Mouse (Mus musculus): Measurements from ENCODE around the gene Itgb3. TPM values are rescaled to one million over a fixed set of nuclear protein-coding genes. Genes with fewer than 3 reads are reported as not detected.

The Itgb3 gene
- polyA plus RNA-seq, 1 experiment = 14.7 TPM

- DNase-seq = no peak
- H3K27me3 ChIP-seq (ENCODE audit: control insufficient read depth, insufficient read depth, low read length) = no peaks in the 10 kb centered on the region
- H3K27ac ChIP-seq (ENCODE audit: control insufficient read depth, insufficient read depth, low read length) = no peak overlapping the region
- 81% methylated on average over 4 of the region's 4 CpGs for WGBS
- H3K4me3 ChIP-seq (ENCODE audit: control insufficient read depth, insufficient read depth, low read length) = no peak overlapping the region
- TF ChIP-seq POLR2A (IDR thresholded peaks at IDR 0.05; ENCODE audit: control insufficient read depth, extremely low read depth, insufficient read depth, low read length, poor library complexity) (no peak), CTCF (IDR thresholded peaks at IDR 0.05; ENCODE audit: borderline replicate concordance, control insufficient read depth, extremely low read depth, insufficient read depth, low read length, poor library complexity) (no peak)
- no peaks in the 10 kb centered on the region for H3K36me3 ChIP-seq (ENCODE audit: control insufficient read depth, insufficient read depth, low read length)
- H3K4me1 ChIP-seq (replicated peaks; ENCODE audit: control insufficient read depth, insufficient read depth, low read length) = no peaks in the 10 kb centered on the region
Measured at GRCm38 (mm10) chr11:104600675-104601074, 7.1 kb upstream of the Itgb3 start.

GRCm38 (mm10) chr11:104604192-104604591 is 3.6 kb upstream of the Itgb3 start:
- WGBS = 92% methylated on average over 6 of the region's 6 CpGs
- TF ChIP-seq CTCF (IDR thresholded peaks at IDR 0.05; ENCODE audit: borderline replicate concordance, control insufficient read depth, extremely low read depth, insufficient read depth, low read length, poor library complexity) (no peak), POLR2A (IDR thresholded peaks at IDR 0.05; ENCODE audit: control insufficient read depth, extremely low read depth, insufficient read depth, low read length, poor library complexity) (no peak)
- no peak for DNase-seq
- no peaks in the 10 kb centered on the region for H3K27me3 ChIP-seq (ENCODE audit: control insufficient read depth, insufficient read depth, low read length)
- H3K27ac ChIP-seq (ENCODE audit: control insufficient read depth, insufficient read depth, low read length) = no peak overlapping the region
- H3K36me3 ChIP-seq (ENCODE audit: control insufficient read depth, insufficient read depth, low read length) = no peaks in the 10 kb centered on the region
- no peak overlapping the region for H3K4me3 ChIP-seq (ENCODE audit: control insufficient read depth, insufficient read depth, low read length)
- peaks cover 8% of the 10 kb centered on the region for H3K4me1 ChIP-seq (replicated peaks; ENCODE audit: control insufficient read depth, insufficient read depth, low read length)

GRCm38 (mm10) chr11:104608249-104608920 is 585 bp downstream of the Itgb3 start:
- no peaks in the 10 kb centered on the region for H3K27me3 ChIP-seq (ENCODE audit: control insufficient read depth, insufficient read depth, low read length)
- 9% methylated on average over 23 of the region's 23 CpGs for WGBS
- peaks cover 11% of the 10 kb centered on the region for H3K4me1 ChIP-seq (replicated peaks; ENCODE audit: control insufficient read depth, insufficient read depth, low read length)
- peak overlapping the region; percentile 20; the same call in 1 of the 2 replicates for H3K27ac ChIP-seq (ENCODE audit: control insufficient read depth, insufficient read depth, low read length)
- no peak for DNase-seq
- TF ChIP-seq CTCF (IDR thresholded peaks at IDR 0.05; ENCODE audit: borderline replicate concordance, control insufficient read depth, extremely low read depth, insufficient read depth, low read length, poor library complexity) (no peak), POLR2A (IDR thresholded peaks at IDR 0.05; ENCODE audit: control insufficient read depth, extremely low read depth, insufficient read depth, low read length, poor library complexity) (no peak)
- H3K4me3 ChIP-seq (ENCODE audit: control insufficient read depth, insufficient read depth, low read length) = peak overlapping the region; percentile 63
- H3K36me3 ChIP-seq (ENCODE audit: control insufficient read depth, insufficient read depth, low read length) = no peaks in the 10 kb centered on the region

GRCm38 (mm10) chr11:104609033-104609684 is 1.4 kb downstream of the Itgb3 start:
- H3K36me3 ChIP-seq (ENCODE audit: control insufficient read depth, insufficient read depth, low read length) = no peaks in the 10 kb centered on the region

GRCm38 (mm10) chr11:104609733-104610132 is 1.9 kb downstream of the Itgb3 start:
- H3K36me3 ChIP-seq (ENCODE audit: control insufficient read depth, insufficient read depth, low read length) = no peaks in the 10 kb centered on the region
- H3K27me3 ChIP-seq (ENCODE audit: control insufficient read depth, insufficient read depth, low read length) = no peaks in the 10 kb centered on the region
- WGBS = 64% methylated on average over 4 of the region's 4 CpGs
- no peak for DNase-seq
- peaks cover 17% of the 10 kb centered on the region for H3K4me1 ChIP-seq (replicated peaks; ENCODE audit: control insufficient read depth, insufficient read depth, low read length)
- no peak overlapping the region for H3K4me3 ChIP-seq (ENCODE audit: control insufficient read depth, insufficient read depth, low read length)
- H3K27ac ChIP-seq (ENCODE audit: control insufficient read depth, insufficient read depth, low read length) = no peak overlapping the region
- no peak for TF ChIP-seq POLR2A (IDR thresholded peaks at IDR 0.05; ENCODE audit: control insufficient read depth, extremely low read depth, insufficient read depth, low read length, poor library complexity)
- TF ChIP-seq CTCF (IDR thresholded peaks at IDR 0.05; ENCODE audit: borderline replicate concordance, control insufficient read depth, extremely low read depth, insufficient read depth, low read length, poor library complexity) = no peak

More at GRCm38 (mm10) chr11:104609033-104609684, 1.4 kb downstream of the Itgb3 start:
- no peak for DNase-seq
- TF ChIP-seq CTCF (IDR thresholded peaks at IDR 0.05; ENCODE audit: borderline replicate concordance, control insufficient read depth, extremely low read depth, insufficient read depth, low read length, poor library complexity) (no peak), POLR2A (IDR thresholded peaks at IDR 0.05; ENCODE audit: control insufficient read depth, extremely low read depth, insufficient read depth, low read length, poor library complexity) (no peak)
- 10% methylated on average over 6 of the region's 6 CpGs for WGBS
- Histone ChIP-seq H3K4me1 (replicated peaks; ENCODE audit: control insufficient read depth, insufficient read depth, low read length) (peaks cover 17% of the 10 kb centered on the region), H3K27ac (ENCODE audit: control insufficient read depth, insufficient read depth, low read length) (no peak overlapping the region), H3K27me3 (ENCODE audit: control insufficient read depth, insufficient read depth, low read length) (no peaks in the 10 kb centered on the region), H3K4me3 (ENCODE audit: control insufficient read depth, insufficient read depth, low read length) (no peak overlapping the region)

- TF ChIP-seq POLR2A (IDR thresholded peaks at IDR 0.05; ENCODE audit: control insufficient read depth, extremely low read depth, insufficient read depth, low read length, poor library complexity) (no peak), CTCF (IDR thresholded peaks at IDR 0.05; ENCODE audit: borderline replicate concordance, control insufficient read depth, extremely low read depth, insufficient read depth, low read length, poor library complexity) (no peak)
- H3K4me1 ChIP-seq (replicated peaks; ENCODE audit: control insufficient read depth, insufficient read depth, low read length) = peaks cover 17% of the 10 kb centered on the region
- no peak for DNase-seq
- H3K27ac ChIP-seq (ENCODE audit: control insufficient read depth, insufficient read depth, low read length) = no peak overlapping the region
- H3K36me3 ChIP-seq (ENCODE audit: control insufficient read depth, insufficient read depth, low read length) = no peaks in the 10 kb centered on the region
- no peak overlapping the region for H3K4me3 ChIP-seq (ENCODE audit: control insufficient read depth, insufficient read depth, low read length)
- H3K27me3 ChIP-seq (ENCODE audit: control insufficient read depth, insufficient read depth, low read length) = no peaks in the 10 kb centered on the region
- whole genome bisulfite sequencing = 25% methylated on average over 4 of the region's 4 CpGs
Measured at GRCm38 (mm10) chr11:104611579-104612151, 3.9 kb downstream of the Itgb3 start.

All from thymus, adult 2 months (tissue).